Mouse (Mus musculus) spleen, adult 2 months (tissue): ENCODE data around the gene C2cd2l. TPM values are rescaled to one million over a fixed set of nuclear protein-coding genes. Genes with fewer than 3 reads are reported as not detected.
A peak's percentile ranks its signal among the peaks of the same experiment; 100 is the strongest.
"Not testable (repeated sequence)": the region's sequence is repeated elsewhere in the genome, so short reads cannot be mapped to it uniquely, and the experiment has no call there.

Experiments
- DNase-seq, 2 experiments: peaks; one replicate each; pipeline versions ENCODE4 v3.0.0 to v3.0.0-alpha.2; 2012 to 2021; ENCODE audit warnings: low spot score in 2 of 2, low read depth in 1 of 2
- H3K27ac ChIP-seq: fragments of 200-500 bp; 2 replicates; pipeline ENCODE4 v1.5.1; 2012; ENCODE audit warnings: low read length, inconsistent platforms; ENCODE audit not compliant: insufficient read depth
- H3K27me3 ChIP-seq: fragments of 200-500 bp; 2 replicates; pipeline ENCODE4 v1.6.1; 2012; ENCODE audit warnings: mild to moderate bottlenecking, moderate library complexity, low read length, inconsistent platforms; ENCODE audit not compliant: control insufficient read depth, insufficient read depth
- H3K36me3 ChIP-seq: fragments of 200-500 bp; 2 replicates; pipeline ENCODE4 v1.6.1; 2012; ENCODE audit warnings: mild to moderate bottlenecking, low read length, inconsistent platforms; ENCODE audit not compliant: control insufficient read depth, insufficient read depth
- H3K4me1 ChIP-seq: fragments of 200-500 bp; 2 replicates; pipeline ENCODE4 v1.6.1; 2011; ENCODE audit warnings: inconsistent platforms; ENCODE audit not compliant: control insufficient read depth, insufficient read depth, insufficient read length
- H3K4me3 ChIP-seq: fragments of 200-500 bp; 2 replicates; pipeline ENCODE4 v1.5.1; 2011; ENCODE audit warnings: mild to moderate bottlenecking, inconsistent platforms; ENCODE audit not compliant: insufficient read depth, insufficient read length; ENCODE audit errors: extremely low read depth
- CTCF ChIP-seq: fragments of 200-500 bp; IDR thresholded peaks from 2 replicates; pipeline ENCODE4 v1.5.1; 2011; ENCODE audit warnings: mild to moderate bottlenecking, inconsistent platforms; ENCODE audit not compliant: insufficient read depth, insufficient read length, insufficient replicate concordance; ENCODE audit errors: extremely low read depth
- POLR2A ChIP-seq: fragments of 200-500 bp; IDR thresholded peaks from 2 replicates; pipeline ENCODE4 v1.6.1; 2011; ENCODE audit warnings: low read depth, low read length, inconsistent platforms
- WGBS: fragments of 180-500 bp; shearing (Covaris S2); methylation state at CpG from one replicate; pipeline ENCODE4 v1.1.7; 2018; 5-methylcytosine and 5-hydroxymethylcytosine counted together
- polyA plus RNA-seq: library from polyadenylated mRNA; depleted of rRNA; stranded (reverse); fragments of >200 nt; gene quantifications from 2 replicates; pipeline ENCODE4 v1.2.3, GENCODE M21; 2012; rRNA removed

C2cd2l gene
- polyA plus RNA-seq = 28.0 and 38.5 TPM in 2 replicates

DNA sequence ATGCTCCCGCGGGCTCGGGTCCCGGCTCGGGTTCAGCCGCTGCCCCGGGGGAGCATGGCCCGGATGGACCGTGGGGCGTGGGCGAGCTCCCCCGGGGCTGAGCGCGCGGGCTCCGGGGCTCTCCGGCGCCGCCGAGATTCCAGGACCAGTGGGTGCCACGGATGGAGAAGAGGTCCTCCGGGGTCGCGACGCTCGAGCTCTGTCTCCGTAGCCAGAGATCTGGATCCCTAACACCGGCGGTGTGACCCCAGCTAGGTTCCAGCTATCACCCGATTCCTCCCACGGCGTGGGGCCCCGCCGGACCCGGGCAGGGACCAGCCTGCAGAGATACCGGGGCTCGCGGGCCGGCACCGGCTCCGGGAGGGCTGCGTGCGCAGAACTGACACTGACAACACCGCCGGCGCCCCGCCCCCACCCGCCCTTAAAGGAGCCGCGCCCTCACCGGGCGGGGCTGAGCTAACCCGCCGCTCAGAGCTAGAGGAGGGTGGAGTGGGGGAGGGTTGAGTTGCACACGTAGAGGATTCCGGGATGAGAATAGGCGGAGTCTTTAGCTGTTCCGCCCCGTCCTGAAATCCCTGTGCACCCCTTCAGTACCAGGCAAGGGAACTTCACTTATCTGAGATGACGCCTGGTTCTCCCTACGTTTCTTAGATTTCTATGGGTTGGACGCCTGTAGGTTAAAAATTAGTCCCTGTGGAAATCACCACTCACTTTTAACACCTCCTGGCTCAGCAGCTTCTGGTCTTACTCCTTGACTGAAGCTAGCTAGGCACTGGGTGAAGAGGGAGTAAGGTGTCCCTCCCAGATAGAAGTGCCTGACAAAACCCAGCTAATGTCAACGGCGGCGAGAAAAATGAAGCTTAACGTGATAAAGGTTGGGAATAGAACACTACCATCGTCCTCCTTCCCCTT is at the start of gene C2cd2l:
C2cd2l (minus strand) TSS at position 399 of the 912 bp plus-strand sequence.
- H3K27me3 ChIP-seq = no peaks in the 10 kb centered on the region
- H3K36me3 ChIP-seq = peaks cover 10% of the 10 kb centered on the region
- peak within 1 kb of the TSS; percentile 89 for H3K4me3 ChIP-seq
- H3K27ac ChIP-seq = peak within 1 kb of the TSS; percentile 73
- peak; percentile 17; the same call in 1 of the 2 replicates for TF ChIP-seq POLR2A
- no peak for TF ChIP-seq CTCF
- WGBS = 1% methylated on average over 66 of the region's 67 CpGs
- H3K4me1 ChIP-seq = peaks cover 8% of the 10 kb centered on the region
- peak; percentile 66 to 81 for DNase-seq

DNA sequence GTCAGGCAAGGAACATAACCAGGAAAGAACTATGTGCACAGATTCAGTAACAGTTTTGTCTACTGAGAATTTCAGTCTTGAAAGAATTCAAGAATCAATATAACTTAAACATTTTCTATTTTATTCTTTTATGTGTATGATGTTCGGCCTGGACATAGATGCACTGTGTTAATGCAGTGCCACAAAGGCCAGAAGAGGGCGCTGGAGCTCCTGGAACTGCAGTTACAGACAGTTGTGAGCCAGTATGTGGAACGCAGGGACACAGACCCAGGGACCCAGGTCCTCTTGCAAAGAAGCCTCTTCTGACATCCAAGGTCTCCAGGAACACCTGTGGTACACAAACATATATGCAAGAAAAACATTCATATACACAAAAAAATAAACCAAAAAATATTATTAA is 44.4 kb upstream of the C2cd2l start:
- no peaks in the 10 kb centered on the region for H3K27me3 ChIP-seq
- no peak for DNase-seq
- TF ChIP-seq CTCF (peak; percentile 8; the same call in 1 of the 2 replicates), POLR2A (no peak)
- no peak overlapping the region for H3K4me3 ChIP-seq
- WGBS = 68% methylated on average over 3 of the region's 3 CpGs
- H3K4me1 ChIP-seq = peaks cover 4% of the 10 kb centered on the region; the same call in 1 of the 2 replicates
- no peak overlapping the region for H3K27ac ChIP-seq
- peaks cover 2% of the 10 kb centered on the region; the same call in 1 of the 2 replicates for H3K36me3 ChIP-seq

- not testable (repeated sequence) for H3K4me1 ChIP-seq, H3K27me3 ChIP-seq, DNase-seq
- whole genome bisulfite sequencing = 44% methylated on average over 4 of the region's 4 CpGs
- Histone ChIP-seq H3K4me3 (peak overlapping the region; percentile 99; the same call in 1 of the 2 replicates), H3K27ac (peak overlapping the region; percentile 29; the same call in 1 of the 2 replicates), H3K36me3 (peaks cover 13% of the 10 kb centered on the region)
Observed at GRCm38 (mm10) chr9:44361931-44362330, 41.8 kb upstream of the C2cd2l start.

- TF ChIP-seq POLR2A = peak; percentile 83
- no peak for TF ChIP-seq CTCF
- under 1% methylated on average over 44 of the region's 44 CpGs for WGBS
- peak within 1 kb of the TSS; percentile 99 for H3K4me3 ChIP-seq
- peaks cover 17% of the 10 kb centered on the region for H3K36me3 ChIP-seq
- peak within 1 kb of the TSS; percentile 85 for H3K27ac ChIP-seq
- peak; percentile 93 to 96 for DNase-seq
- peaks cover 4% of the 10 kb centered on the region; the same call in 1 of the 2 replicates for H3K4me1 ChIP-seq
- H3K27me3 ChIP-seq = no peaks in the 10 kb centered on the region
Observed at GRCm38 (mm10) chr9:44361190-44361917, 41.3 kb upstream of the C2cd2l start, which contains the start of gene Vps11. Gene Vps11, minus strand, starts transcription at chr9:44361670.

DNA sequence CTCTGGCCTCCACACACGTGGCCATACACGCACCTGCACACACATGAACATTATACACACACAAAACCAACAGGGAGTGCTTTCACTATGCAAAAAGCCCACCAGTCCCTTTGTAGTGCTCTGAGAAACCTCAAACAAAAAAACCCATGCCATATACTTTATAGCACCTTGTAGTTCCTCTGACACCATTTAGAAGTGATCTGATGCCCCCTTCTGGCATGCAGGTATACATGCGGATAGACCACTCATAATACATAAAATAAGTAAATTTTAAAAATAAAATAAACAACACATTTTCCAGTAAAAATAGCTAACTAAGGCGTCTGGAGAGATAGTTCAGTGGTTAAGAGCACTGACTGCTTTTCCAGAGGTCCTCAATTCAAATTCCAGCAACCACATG is 37.1 kb upstream of the C2cd2l start:
- Histone ChIP-seq H3K4me3 (no peak overlapping the region), H3K4me1 (peaks cover 4% of the 10 kb centered on the region; the same call in 1 of the 2 replicates), H3K36me3 (peaks cover 54% of the 10 kb centered on the region), H3K27me3 (no peaks in the 10 kb centered on the region), H3K27ac (no peak overlapping the region)
- 67% methylated on average over 4 of the region's 4 CpGs for WGBS
- no peak for TF ChIP-seq POLR2A
- TF ChIP-seq CTCF = no peak
- DNase-seq = peak in 1 of 2 experiments; percentile 25

- TF ChIP-seq POLR2A = no peak
- TF ChIP-seq CTCF = no peak
- H3K27me3 ChIP-seq = no peaks in the 10 kb centered on the region
- no peak overlapping the region for H3K27ac ChIP-seq
- H3K4me3 ChIP-seq = no peak overlapping the region
- WGBS = 93% methylated on average over 6 of the region's 6 CpGs
- H3K36me3 ChIP-seq = peaks cover 67% of the 10 kb centered on the region
- no peak for DNase-seq
- H3K4me1 ChIP-seq = no peaks in the 10 kb centered on the region
Observed at GRCm38 (mm10) chr9:44353142-44353541, 33.1 kb upstream of the C2cd2l start.
